Mouse (Mus musculus) brain, embryonic 14.5 days (tissue): ENCODE results near the gene Slc12a1.

Experiments
- CTCF ChIP-seq: fragments of 200-500 bp; IDR thresholded peaks from 2 replicates; pipeline ENCODE4 v1.5.1; 2012; ENCODE audit warnings: inconsistent platforms, mild to moderate bottlenecking, moderate library complexity, borderline replicate concordance; ENCODE audit not compliant: insufficient read depth, insufficient read length; ENCODE audit errors: extremely low read depth
- POLR2A ChIP-seq: fragments of 200-500 bp; IDR thresholded peaks from 2 replicates; pipeline ENCODE4 v1.6.1; 2012; ENCODE audit warnings: mild to moderate bottlenecking, inconsistent platforms, borderline replicate concordance; ENCODE audit not compliant: poor library complexity, insufficient read depth, insufficient read length, severe bottlenecking; ENCODE audit errors: extremely low read depth

- TF ChIP-seq CTCF (no peak), POLR2A (no peak)
Measured at GRCm38 (mm10) chr2:125125824-125126223, 26.5 kb upstream of the Slc12a1 start.
